Mouse (Mus musculus) NIH3T3 (cell line): ENCODE measurements around the gene Eef2.
"Not testable (repeated sequence)": the region's sequence is repeated elsewhere in the genome, so short reads cannot be mapped to it uniquely, and the experiment has no call there.

Experiments
- DNase-seq: peaks from one replicate; pipeline ENCODE4 v3.0.0-alpha.2; 2012; ENCODE audit warnings: low read depth

Eef2 gene

GRCm38 (mm10) chr10:81146296-81146695, 30.1 kb upstream of the Eef2 start:
- DNase-seq: peak; percentile 91

- no peak for DNase-seq
Measured at GRCm38 (mm10) chr10:81151261-81151660, 25.2 kb upstream of the Eef2 start.

- no peak for DNase-seq
Measured at GRCm38 (mm10) chr10:81152609-81153008, 23.8 kb upstream of the Eef2 start.

GRCm38 (mm10) chr10:81154313-81154712, 22.1 kb upstream of the Eef2 start:
- no peak for DNase-seq

- DNase-seq: no peak
Measured at GRCm38 (mm10) chr10:81154736-81155135, 21.7 kb upstream of the Eef2 start.

GRCm38 (mm10) chr10:81161602-81162317, 14.7 kb upstream of the Eef2 start:
- DNase-seq: no peak

- DNase-seq: no peak
Measured at GRCm38 (mm10) chr10:81162318-81162652, 14.1 kb upstream of the Eef2 start.

GRCm38 (mm10) chr10:81165118-81165517, 11.3 kb upstream of the Eef2 start:
- DNase-seq: no peak

GRCm38 (mm10) chr10:81167200-81168086, 9.0 kb upstream of the Eef2 start, which contains the start of gene Pias4:
TSS of gene Pias4 (minus strand) at chr10:81167923.
- peak; percentile 100 for DNase-seq

GRCm38 (mm10) chr10:81168087-81168431, 8.4 kb upstream of the Eef2 start:
- DNase-seq: no peak

- DNase-seq: peak; percentile 86
Measured at GRCm38 (mm10) chr10:81168521-81169244, 7.7 kb upstream of the Eef2 start.

- DNase-seq: not testable (repeated sequence)
Measured at GRCm38 (mm10) chr10:81169411-81169900, 7.0 kb upstream of the Eef2 start.

GRCm38 (mm10) chr10:81173132-81173531, 3.3 kb upstream of the Eef2 start:
- peak; percentile 95 for DNase-seq

- DNase-seq: peak; percentile 96
Measured at GRCm38 (mm10) chr10:81174617-81175344, 1.6 kb upstream of the Eef2 start.

GRCm38 (mm10) chr10:81175345-81175701, 1.1 kb upstream of the Eef2 start:
- not testable (repeated sequence) for DNase-seq

GRCm38 (mm10) chr10:81175936-81176465, 430 bp upstream of the Eef2 start:
- DNase-seq: peak; percentile 93

GRCm38 (mm10) chr10:81177491-81177925, 1.1 kb downstream of the Eef2 start:
- DNase-seq: peak; percentile 73

- no peak for DNase-seq
Measured at GRCm38 (mm10) chr10:81177958-81178712, 1.7 kb downstream of the Eef2 start.

GRCm38 (mm10) chr10:81178927-81179326, 2.5 kb downstream of the Eef2 start:
- no peak for DNase-seq

GRCm38 (mm10) chr10:81179451-81180342, 3.3 kb downstream of the Eef2 start:
- DNase-seq: peak; percentile 42
